Mouse (Mus musculus) left cerebral cortex, postnatal 14 days (tissue): ENCODE data around the gene Tet1. TPM values are rescaled to one million over a fixed set of nuclear protein-coding genes. Genes with fewer than 3 reads are reported as not detected.
A peak's percentile ranks its signal among the peaks of the same experiment; 100 is the strongest.

Experiments used
- DNase-seq, 2 experiments: peaks; one replicate each; pipeline ENCODE4 v3.0.0; 2021 to 2022; ENCODE audit warnings: low spot score in 2 of 2, mixed read lengths in 1 of 2
- intact Hi-C: fragments of 180-260 bp; cut with DNase I; formaldehyde crosslinking; loops from one replicate; pipeline ENCODE4 v1.15.1; 2025
- total RNA-seq, 2 experiments: library from RNA; stranded (reverse); gene quantifications; 2 replicates each; pipeline ENCODE4 v1.2.3; 2021

The Tet1 gene
- total RNA-seq, 2 experiments from 2014 or later: 42.6 to 49.5 TPM

- no peak for DNase-seq
- intact Hi-C loops: no loop called here
Measured at GRCm38 (mm10) chr10:62893356-62893884, 15.4 kb downstream of the Tet1 start.

- intact Hi-C loops: no loop called here
- DNase-seq: no peak
Measured at GRCm38 (mm10) chr10:62892549-62893232, 16.1 kb downstream of the Tet1 start.

- intact Hi-C loops: no loop called here
- no peak for DNase-seq
Measured at GRCm38 (mm10) chr10:62891025-62891424, 17.8 kb downstream of the Tet1 start.

- no peak for DNase-seq
- intact Hi-C loops: no loop called here
Measured at GRCm38 (mm10) chr10:62886799-62887591, 21.8 kb downstream of the Tet1 start.

- DNase-seq: no peak
- intact Hi-C loops: no loop called here
Measured at GRCm38 (mm10) chr10:62885969-62886798, 22.6 kb downstream of the Tet1 start.

- DNase-seq: no peak
- intact Hi-C loops: no loop called here
Measured at GRCm38 (mm10) chr10:62885460-62885859, 23.3 kb downstream of the Tet1 start.

GRCm38 (mm10) chr10:62884517-62884916, 24.3 kb downstream of the Tet1 start:
- intact Hi-C loops: no loop called here
- DNase-seq: no peak

- intact Hi-C loops: no loop called here
- DNase-seq: no peak
Measured at GRCm38 (mm10) chr10:62883933-62884372, 24.8 kb downstream of the Tet1 start.

- DNase-seq: no peak
- intact Hi-C loops: no loop called here
Measured at GRCm38 (mm10) chr10:62881211-62881610, 27.6 kb downstream of the Tet1 start.

GRCm38 (mm10) chr10:62878056-62878455, 30.7 kb downstream of the Tet1 start:
- intact Hi-C loops: no loop called here
- DNase-seq: no peak

- intact Hi-C loops: no loop called here
Measured at GRCm38 (mm10) chr10:62875565-62875964, 33.2 kb downstream of the Tet1 start.

GRCm38 (mm10) chr10:62874828-62875227, 34.0 kb downstream of the Tet1 start:
- no peak for DNase-seq
- intact Hi-C loops: no loop called here

More at GRCm38 (mm10) chr10:62875565-62875964, 33.2 kb downstream of the Tet1 start:
- no peak for DNase-seq

- DNase-seq: peak; percentile 30 to 49
- intact Hi-C loops: no loop called here
Measured at GRCm38 (mm10) chr10:62866035-62866791, 42.6 kb downstream of the Tet1 start.

GRCm38 (mm10) chr10:62865167-62866034, 43.4 kb downstream of the Tet1 start:
- intact Hi-C loops: no loop called here
- DNase-seq: peak; percentile 85 to 93

- no peak for DNase-seq
- intact Hi-C loops: no loop called here
Measured at GRCm38 (mm10) chr10:62863563-62863962, 45.2 kb downstream of the Tet1 start.

GRCm38 (mm10) chr10:62862435-62862834, 46.4 kb downstream of the Tet1 start:
- intact Hi-C loops: no loop called here
- peak in 1 of 2 experiments; percentile 25 for DNase-seq

- intact Hi-C loops: no loop called here
- no peak for DNase-seq
Measured at GRCm38 (mm10) chr10:62858967-62859366, 49.8 kb downstream of the Tet1 start.

GRCm38 (mm10) chr10:62856690-62857290, 52.0 kb downstream of the Tet1 start:
- intact Hi-C loops: no loop called here
- DNase-seq: peak; percentile 13 to 64
